ENCODE assay signal across 18 mouse cellular contexts in genomic region chr10:126320831-126321230, GRCm38 (mm10).
"Had no signal": no experiment of that assay in that cellular context is flagged by ENCODE, and none has a peak within 500 bp of the region (broad histone marks: within the 10 kb centered on the region; RNA-seq: fewer than 3 reads in every experiment).

No protein-coding gene starts in this region.

- DNase-seq: kidney, postnatal 25 days; layer of hippocampus, adult 9-11 months; liver, embryonic 13.5 days; lung, adult 2 months; lung, postnatal 14 days; lung, postnatal 4 days; right cerebral cortex, adult 18-20 months; right cerebral cortex, postnatal 14 days; right cerebral cortex, postnatal 4 days; thymus, adult 2 months; thymus, postnatal 14 days; thymus, postnatal 4 days had no signal

- H3K9ac ChIP-seq: liver, embryonic 13.5 days; midbrain, embryonic 12.5 days had no signal

- H3K4me3 ChIP-seq: layer of hippocampus, adult 2 months; liver, embryonic 13.5 days; midbrain, embryonic 12.5 days; myocyte had no signal

- H3K4me1 ChIP-seq: liver, embryonic 13.5 days; midbrain, embryonic 12.5 days had no signal

- H3K4me2 ChIP-seq: liver, embryonic 13.5 days; midbrain, embryonic 12.5 days had no signal

- ATAC-seq: midbrain, embryonic 16.5 days had no signal

- H3K27ac ChIP-seq: kidney, postnatal 0 days; layer of hippocampus, adult 2 months; liver, embryonic 13.5 days; midbrain, embryonic 12.5 days; stomach, postnatal 0 days had no signal

- H3K36me3 ChIP-seq: liver, embryonic 13.5 days; midbrain, embryonic 12.5 days had no signal

- H3K27me3 ChIP-seq: liver, embryonic 13.5 days; midbrain, embryonic 12.5 days had no signal

- H3K9me3 ChIP-seq: midbrain, embryonic 12.5 days had no signal
